Mouse (Mus musculus): ENCODE results near the gene Gtsf2. TPM values are rescaled to one million over a fixed set of nuclear protein-coding genes. Genes with fewer than 3 reads are reported as not detected.

Gtsf2 gene
- polyA plus RNA-seq, 1 experiment: 0.38 TPM

DNA sequence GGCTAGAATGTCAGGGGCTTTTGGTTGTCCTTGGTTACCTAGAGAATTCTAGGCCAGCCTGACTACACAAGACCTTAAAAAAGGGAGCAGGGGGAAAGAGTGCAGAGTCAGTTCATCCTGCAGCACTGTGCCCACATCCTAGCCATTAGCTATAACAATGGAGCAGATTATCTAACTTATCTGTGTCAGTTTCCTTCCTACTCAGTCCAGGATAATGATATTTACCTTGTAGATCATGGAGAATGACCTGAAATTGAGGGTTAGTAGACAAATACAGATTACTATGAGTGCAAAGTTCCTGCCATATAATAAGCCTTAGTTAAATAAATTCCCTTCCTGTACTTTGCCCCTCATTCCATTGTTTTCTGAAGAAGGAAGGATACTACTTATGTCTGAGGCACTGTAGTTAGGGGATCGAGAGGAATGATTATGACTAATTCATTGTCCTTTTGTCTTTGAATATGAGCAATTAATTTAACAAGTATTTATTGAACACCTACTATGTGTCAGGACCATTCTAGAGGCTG is 30.9 kb upstream of the Gtsf2 start:
- WGBS: 86% methylated on average over 1 of the region's 1 CpGs
- Histone ChIP-seq H3K4me3 (replicated peaks; ENCODE audit: insufficient read depth, low read depth, low read length) (no peak overlapping the region), H3K27ac (ENCODE audit: insufficient read depth, low read length) (no peak overlapping the region), H3K4me1 (ENCODE audit: control insufficient read depth, insufficient read depth, low read length) (no peaks in the 10 kb centered on the region), H3K27me3 (ENCODE audit: control insufficient read depth, insufficient read depth, low read length) (no peaks in the 10 kb centered on the region; the same call in 1 of the 2 replicates)
- no peak for DNase-seq
- TF ChIP-seq POLR2A (IDR thresholded peaks at IDR 0.05; ENCODE audit: borderline replicate concordance, insufficient read depth, low read length): no peak
- TF ChIP-seq CTCF (IDR thresholded peaks at IDR 0.05; ENCODE audit: borderline replicate concordance, insufficient read depth, low read depth, low read length): no peak

GRCm38 (mm10) chr15:103473769-103474168 is 25.5 kb upstream of the Gtsf2 start:
- 92% methylated on average over 5 of the region's 5 CpGs for WGBS
- H3K27me3 ChIP-seq (ENCODE audit: control insufficient read depth, insufficient read depth, low read length): no peaks in the 10 kb centered on the region; the same call in 1 of the 2 replicates
- no peak for DNase-seq
- H3K4me3 ChIP-seq (replicated peaks; ENCODE audit: insufficient read depth, low read depth, low read length): no peak overlapping the region
- no peaks in the 10 kb centered on the region for H3K4me1 ChIP-seq (ENCODE audit: control insufficient read depth, insufficient read depth, low read length)
- H3K27ac ChIP-seq (ENCODE audit: insufficient read depth, low read length): no peak overlapping the region
- TF ChIP-seq POLR2A (IDR thresholded peaks at IDR 0.05; ENCODE audit: borderline replicate concordance, insufficient read depth, low read length) (no peak), CTCF (IDR thresholded peaks at IDR 0.05; ENCODE audit: borderline replicate concordance, insufficient read depth, low read depth, low read length) (no peak)

- DNase-seq: no peak
- WGBS: 80% methylated on average over 7 of the region's 7 CpGs
- H3K4me3 ChIP-seq (replicated peaks; ENCODE audit: insufficient read depth, low read depth, low read length): no peak overlapping the region
- TF ChIP-seq CTCF (IDR thresholded peaks at IDR 0.05; ENCODE audit: borderline replicate concordance, insufficient read depth, low read depth, low read length) (no peak), POLR2A (IDR thresholded peaks at IDR 0.05; ENCODE audit: borderline replicate concordance, insufficient read depth, low read length) (no peak)
- no peak overlapping the region for H3K27ac ChIP-seq (ENCODE audit: insufficient read depth, low read length)
- no peaks in the 10 kb centered on the region for H3K4me1 ChIP-seq (ENCODE audit: control insufficient read depth, insufficient read depth, low read length)
- H3K27me3 ChIP-seq (ENCODE audit: control insufficient read depth, insufficient read depth, low read length): no peaks in the 10 kb centered on the region; the same call in 1 of the 2 replicates
These were observed 24.9 kb upstream of the Gtsf2 start for GRCm38 (mm10) chr15:103473182-103473581.

GRCm38 (mm10) chr15:103472265-103472664 is 24.0 kb upstream of the Gtsf2 start:
- Histone ChIP-seq H3K4me1 (ENCODE audit: control insufficient read depth, insufficient read depth, low read length) (no peaks in the 10 kb centered on the region), H3K4me3 (replicated peaks; ENCODE audit: insufficient read depth, low read depth, low read length) (no peak overlapping the region), H3K27me3 (ENCODE audit: control insufficient read depth, insufficient read depth, low read length) (no peaks in the 10 kb centered on the region; the same call in 1 of the 2 replicates), H3K27ac (ENCODE audit: insufficient read depth, low read length) (no peak overlapping the region)
- no peak for DNase-seq
- TF ChIP-seq CTCF (IDR thresholded peaks at IDR 0.05; ENCODE audit: borderline replicate concordance, insufficient read depth, low read depth, low read length) (no peak), POLR2A (IDR thresholded peaks at IDR 0.05; ENCODE audit: borderline replicate concordance, insufficient read depth, low read length) (no peak)
- 54% methylated on average over 3 of the region's 3 CpGs for WGBS

DNA sequence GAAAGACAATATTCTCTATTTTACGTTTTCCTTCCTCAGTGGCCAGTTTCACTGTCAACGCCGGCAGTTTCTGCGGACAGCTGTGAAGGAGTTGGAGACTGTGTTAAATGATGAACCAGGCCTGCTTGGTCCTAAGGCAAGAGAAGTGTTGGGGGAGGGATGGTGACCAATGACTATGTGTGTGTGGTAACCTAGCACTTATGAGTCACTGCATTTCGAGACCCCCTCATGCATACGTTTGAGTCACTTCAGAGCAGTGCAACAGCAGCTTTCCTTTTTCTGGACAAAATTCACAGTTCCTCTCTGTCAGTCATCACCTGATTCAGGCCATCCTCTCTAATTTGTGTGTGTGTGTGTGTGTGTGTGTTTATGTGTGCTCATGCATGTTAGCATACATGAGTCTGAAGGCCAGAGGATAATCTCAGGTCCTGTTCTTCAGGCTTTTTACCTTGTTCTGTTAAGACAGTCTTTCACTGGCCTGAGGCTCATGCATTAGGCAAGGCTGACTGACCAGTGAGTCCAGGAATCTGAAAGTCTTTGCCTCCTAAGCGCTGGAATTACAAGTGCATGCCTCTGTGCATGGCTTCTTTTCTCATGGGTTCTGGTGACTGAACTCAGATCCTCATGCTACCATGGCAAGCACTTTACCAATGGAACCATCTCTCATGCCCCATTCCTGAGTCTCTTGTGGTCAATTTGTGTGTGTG is 23.4 kb upstream of the Gtsf2 start:
- no peak overlapping the region for H3K27ac ChIP-seq (ENCODE audit: insufficient read depth, low read length)
- no peak for TF ChIP-seq CTCF (IDR thresholded peaks at IDR 0.05; ENCODE audit: borderline replicate concordance, insufficient read depth, low read depth, low read length)
- TF ChIP-seq POLR2A (IDR thresholded peaks at IDR 0.05; ENCODE audit: borderline replicate concordance, insufficient read depth, low read length): no peak
- no peaks in the 10 kb centered on the region for H3K4me1 ChIP-seq (ENCODE audit: control insufficient read depth, insufficient read depth, low read length)
- H3K27me3 ChIP-seq (ENCODE audit: control insufficient read depth, insufficient read depth, low read length): no peaks in the 10 kb centered on the region; the same call in 1 of the 2 replicates
- WGBS: 79% methylated on average over 7 of the region's 7 CpGs
- H3K4me3 ChIP-seq (replicated peaks; ENCODE audit: insufficient read depth, low read depth, low read length): no peak overlapping the region
- no peak for DNase-seq

- DNase-seq: no peak
- Histone ChIP-seq H3K4me1 (ENCODE audit: control insufficient read depth, insufficient read depth, low read length) (no peaks in the 10 kb centered on the region), H3K4me3 (replicated peaks; ENCODE audit: insufficient read depth, low read depth, low read length) (no peak overlapping the region), H3K27me3 (ENCODE audit: control insufficient read depth, insufficient read depth, low read length) (no peaks in the 10 kb centered on the region), H3K27ac (ENCODE audit: insufficient read depth, low read length) (no peak overlapping the region)
- 38% methylated on average over 7 of the region's 7 CpGs for WGBS
- TF ChIP-seq CTCF (IDR thresholded peaks at IDR 0.05; ENCODE audit: borderline replicate concordance, insufficient read depth, low read depth, low read length) (no peak), POLR2A (IDR thresholded peaks at IDR 0.05; ENCODE audit: borderline replicate concordance, insufficient read depth, low read length) (no peak)
These were observed 14.4 kb upstream of the Gtsf2 start for GRCm38 (mm10) chr15:103462539-103463261.

- no peak for TF ChIP-seq POLR2A (IDR thresholded peaks at IDR 0.05; ENCODE audit: borderline replicate concordance, insufficient read depth, low read length)
- TF ChIP-seq CTCF (IDR thresholded peaks at IDR 0.05; ENCODE audit: borderline replicate concordance, insufficient read depth, low read depth, low read length): no peak
- WGBS: 81% methylated on average over 6 of the region's 6 CpGs
- H3K27me3 ChIP-seq (ENCODE audit: control insufficient read depth, insufficient read depth, low read length): no peaks in the 10 kb centered on the region
- H3K4me3 ChIP-seq (replicated peaks; ENCODE audit: insufficient read depth, low read depth, low read length): no peak overlapping the region
- H3K27ac ChIP-seq (ENCODE audit: insufficient read depth, low read length): no peak overlapping the region
- DNase-seq: no peak
- H3K4me1 ChIP-seq (ENCODE audit: control insufficient read depth, insufficient read depth, low read length): no peaks in the 10 kb centered on the region
These were observed 6.2 kb upstream of the Gtsf2 start for GRCm38 (mm10) chr15:103454449-103454848.

Data from cerebellum, adult 2 months (tissue).